Mouse (Mus musculus) layer of hippocampus, adult 18-20 months (tissue): Measurements from ENCODE around the gene Iah1. TPM values are rescaled to one million over a fixed set of nuclear protein-coding genes. Genes with fewer than 3 reads are reported as not detected.

ENCODE experiments used
- DNase-seq, 2 experiments: peaks; one replicate each; pipeline ENCODE4 v3.0.0; 2022; ENCODE audit warnings: low spot score in 2 of 2
- long read RNA-seq: library from polyadenylated mRNA; stranded (forward); transcript quantifications from one replicate; pipeline ENCODE4 v2.0.0, GENCODE M21; 2021
- total RNA-seq, 2 experiments: library from RNA; stranded (reverse); gene quantifications; 2 replicates each; pipeline ENCODE4 v1.2.3; 2021

The Iah1 gene
- total RNA-seq: 10 to 100 TPM; 15.5 to 16.7 TPM
- long read RNA-seq, partial matches to known transcripts: 0 of 7 reads
- long read RNA-seq, other reads (novel, unspliced or antisense): 5 of 7 reads

GRCm38 (mm10) chr12:21315923-21316868 is at the start of gene Iah1:
Iah1 (plus strand) TSS chr12:21316389.
- DNase-seq: peak; percentile 65 to 80

GRCm38 (mm10) chr12:21266784-21267098 is 49.4 kb upstream of the Iah1 start:
- DNase-seq: no peak

GRCm38 (mm10) chr12:21268083-21268616 is 48.0 kb upstream of the Iah1 start:
- no peak for DNase-seq

GRCm38 (mm10) chr12:21274446-21274845 is 41.7 kb upstream of the Iah1 start:
- DNase-seq: no peak

GRCm38 (mm10) chr12:21277352-21277864 is 38.8 kb upstream of the Iah1 start:
- peak; percentile 22 to 57 for DNase-seq

- no peak for DNase-seq
Measured at GRCm38 (mm10) chr12:21284761-21285441, 31.3 kb upstream of the Iah1 start, which contains the start of gene Cpsf3. Cpsf3 (plus strand) TSS chr12:21285391.

- peak in 1 of 2 experiments; percentile 8 for DNase-seq
Measured at GRCm38 (mm10) chr12:21285508-21286242, 30.5 kb upstream of the Iah1 start.

- peak; percentile 98 to 99 for DNase-seq
Measured at GRCm38 (mm10) chr12:21286243-21286622, 30.0 kb upstream of the Iah1 start, which contains the start of gene Itgb1bp1. Itgb1bp1 (minus strand) TSS chr12:21286284.

GRCm38 (mm10) chr12:21286712-21287650 is 29.2 kb upstream of the Iah1 start:
- DNase-seq: peak in 1 of 2 experiments; percentile 25

GRCm38 (mm10) chr12:21288716-21289395 is 27.3 kb upstream of the Iah1 start:
- DNase-seq: no peak

GRCm38 (mm10) chr12:21289651-21290050 is 26.5 kb upstream of the Iah1 start:
- no peak for DNase-seq

GRCm38 (mm10) chr12:21298856-21299255 is 17.3 kb upstream of the Iah1 start:
- DNase-seq: no peak

- no peak for DNase-seq
Measured at GRCm38 (mm10) chr12:21301324-21301723, 14.9 kb upstream of the Iah1 start.

GRCm38 (mm10) chr12:21301932-21302331 is 14.3 kb upstream of the Iah1 start:
- DNase-seq: no peak

GRCm38 (mm10) chr12:21302361-21302783 is 13.8 kb upstream of the Iah1 start:
- no peak for DNase-seq

- no peak for DNase-seq
Measured at GRCm38 (mm10) chr12:21305741-21306140, 10.4 kb upstream of the Iah1 start.

GRCm38 (mm10) chr12:21306721-21307120 is 9.5 kb upstream of the Iah1 start:
- no peak for DNase-seq

- no peak for DNase-seq
Measured at GRCm38 (mm10) chr12:21312201-21312600, 4.0 kb upstream of the Iah1 start.

- peak; percentile 51 to 78 for DNase-seq
Measured at GRCm38 (mm10) chr12:21316869-21317265, 678 bp downstream of the Iah1 start.
